Mouse (Mus musculus): Measurements from ENCODE around the gene Espnl. TPM values are rescaled to one million over a fixed set of nuclear protein-coding genes. Genes with fewer than 3 reads are reported as not detected.

Espnl gene
- total RNA-seq, 2 experiments from 2014 or later, result 0.16 to 0.26 TPM

GRCm38 (mm10) chr1:91313251-91313650 lies 8.6 kb upstream of the Espnl start:
- no peak for DNase-seq (ENCODE audit: low spot score in 2 of 2)

- no peak for DNase-seq (ENCODE audit: low spot score in 2 of 2)
Measured at GRCm38 (mm10) chr1:91317656-91318055, 4.2 kb upstream of the Espnl start.

DNA sequence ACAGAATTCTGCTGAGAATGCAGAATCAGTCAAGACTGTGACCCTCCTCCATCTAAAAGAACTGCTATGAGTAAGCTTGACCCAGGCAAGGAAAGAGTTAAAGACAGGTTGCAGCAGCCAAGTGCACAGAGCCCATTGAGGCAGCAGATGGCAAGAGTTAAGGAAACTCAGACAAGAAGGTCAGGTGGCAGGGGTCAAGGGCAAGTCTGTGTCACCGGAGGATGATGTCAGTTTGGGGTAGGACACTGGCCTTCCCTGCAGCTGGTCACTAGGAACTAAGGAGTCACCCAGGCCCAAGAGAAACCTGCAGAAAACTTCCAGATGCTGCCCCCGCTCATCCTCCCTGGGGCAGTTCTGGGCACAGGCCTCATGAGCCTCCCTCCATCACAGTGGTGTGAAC lies 2.8 kb downstream of the Espnl start:
- DNase-seq (ENCODE audit: low spot score in 2 of 2), result no peak

DNA sequence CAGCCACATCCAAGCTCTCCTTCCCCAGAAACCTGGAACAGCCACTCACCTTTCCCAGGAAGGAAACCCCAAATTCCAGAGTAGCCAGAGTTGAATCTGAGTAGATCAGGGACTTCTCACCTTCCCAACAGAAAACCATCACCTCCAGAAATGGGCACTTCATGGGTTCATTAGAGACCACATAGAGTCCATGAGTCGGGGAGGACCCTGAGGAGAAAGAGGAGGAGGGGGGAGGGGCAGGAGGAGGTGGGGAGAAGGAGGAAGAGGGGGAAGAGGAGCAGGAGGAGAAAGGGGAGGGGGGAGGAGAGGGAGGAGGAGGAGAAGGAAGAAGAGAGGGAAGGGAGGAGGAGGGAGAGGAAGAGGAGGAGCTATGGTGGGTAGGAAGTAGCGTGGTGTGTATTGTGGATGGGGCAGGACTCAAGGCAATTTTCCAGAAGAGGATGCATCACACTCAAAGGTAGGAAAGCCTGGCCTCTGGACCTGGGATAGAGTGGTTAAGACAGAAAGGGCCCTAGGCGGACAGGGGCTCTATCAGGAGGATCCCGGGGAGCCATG lies 3.7 kb downstream of the Espnl start:
- DNase-seq (ENCODE audit: low spot score in 2 of 2), result no peak

- DNase-seq (ENCODE audit: low spot score in 2 of 2), result peak; percentile 25 to 56
Measured at GRCm38 (mm10) chr1:91332102-91332501, 10.2 kb downstream of the Espnl start.

DNA sequence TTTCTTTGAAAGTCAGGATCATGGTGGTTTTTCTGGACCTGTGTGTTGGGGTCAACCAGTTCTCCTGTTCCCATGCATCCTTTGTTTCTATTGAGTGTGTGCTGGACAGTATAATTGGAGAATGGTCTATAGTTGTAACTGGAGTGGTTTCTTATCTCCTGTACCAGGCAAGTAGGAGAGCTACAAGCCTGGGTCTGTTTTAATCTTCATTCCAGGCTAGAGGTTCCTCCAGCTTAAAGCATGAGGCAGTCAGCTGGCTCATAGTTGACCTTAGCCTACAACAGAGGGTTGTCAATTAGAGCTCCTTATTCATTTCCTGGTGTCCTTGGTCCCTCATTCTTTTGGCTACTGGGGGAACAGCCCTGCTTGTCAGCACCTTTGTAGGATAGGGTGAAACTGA lies 11.7 kb downstream of the Espnl start:
- no peak for DNase-seq (ENCODE audit: low spot score in 2 of 2)

- DNase-seq (ENCODE audit: low spot score in 2 of 2), result no peak
Measured at GRCm38 (mm10) chr1:91337355-91337754, 15.5 kb downstream of the Espnl start.

DNA sequence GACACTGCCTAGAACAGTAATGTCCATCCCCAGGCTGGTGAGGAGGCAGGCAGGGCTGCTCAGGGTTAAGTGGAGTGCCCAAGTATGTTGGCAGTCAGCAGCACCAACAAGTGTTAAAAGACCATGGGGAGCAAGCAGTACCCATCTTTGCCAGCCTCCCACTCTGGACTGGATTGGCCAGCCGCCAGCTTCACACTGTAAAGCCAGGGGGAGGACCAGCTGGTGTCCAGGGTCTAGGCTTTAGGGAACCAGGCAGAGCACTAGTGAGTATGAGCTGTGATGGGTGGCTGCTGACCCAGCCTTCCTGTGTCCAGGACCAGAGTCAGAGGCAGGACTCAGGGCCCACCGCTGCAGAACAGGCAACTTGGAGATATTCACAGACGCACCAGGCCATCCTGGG lies 22.1 kb downstream of the Espnl start:
- peak; percentile 29 to 38 for DNase-seq (ENCODE audit: low spot score in 2 of 2)

DNA sequence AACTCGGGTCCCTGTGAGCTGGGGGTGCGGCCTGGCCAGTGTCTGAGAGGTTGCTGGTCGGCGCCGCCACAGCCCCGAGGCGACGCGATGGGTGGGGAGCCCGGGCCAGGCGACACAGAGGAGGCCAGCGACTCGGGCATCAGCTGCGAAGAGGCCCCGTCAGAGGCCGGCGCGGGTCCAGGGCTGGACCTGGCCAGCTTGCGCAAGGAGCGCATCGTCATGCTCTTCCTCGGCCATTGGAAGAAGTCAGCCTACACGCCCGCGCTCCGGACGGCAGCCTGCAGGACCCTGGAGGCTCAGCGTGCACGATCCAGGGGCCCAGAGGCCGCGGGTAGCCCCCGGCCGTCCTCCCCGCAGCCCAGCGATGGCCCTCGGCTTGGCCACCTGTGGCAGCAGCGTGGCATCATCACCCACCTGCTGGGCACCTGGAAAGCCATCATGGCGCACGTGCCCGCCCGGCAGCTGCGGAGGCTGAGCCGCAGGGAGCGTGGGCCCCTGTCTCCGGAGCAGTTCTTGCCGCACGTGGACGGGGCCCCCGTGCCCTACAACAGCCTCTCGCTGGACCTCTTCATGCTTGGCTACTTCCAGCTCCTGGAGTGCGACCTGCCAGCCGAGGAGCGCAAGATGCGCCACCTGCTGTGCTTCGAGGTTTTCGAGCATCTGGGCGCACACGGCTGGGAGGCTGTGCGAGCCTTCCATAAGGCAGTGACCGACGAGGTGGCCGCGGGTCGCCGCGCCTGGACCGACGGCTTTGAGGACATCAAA lies 23.2 kb downstream of the Espnl start:
- peak; percentile 17 to 20 for DNase-seq (ENCODE audit: low spot score in 2 of 2)

GRCm38 (mm10) chr1:91346892-91347291 lies 25.0 kb downstream of the Espnl start:
- DNase-seq (ENCODE audit: low spot score in 2 of 2), result peak; percentile 52 to 72

DNA sequence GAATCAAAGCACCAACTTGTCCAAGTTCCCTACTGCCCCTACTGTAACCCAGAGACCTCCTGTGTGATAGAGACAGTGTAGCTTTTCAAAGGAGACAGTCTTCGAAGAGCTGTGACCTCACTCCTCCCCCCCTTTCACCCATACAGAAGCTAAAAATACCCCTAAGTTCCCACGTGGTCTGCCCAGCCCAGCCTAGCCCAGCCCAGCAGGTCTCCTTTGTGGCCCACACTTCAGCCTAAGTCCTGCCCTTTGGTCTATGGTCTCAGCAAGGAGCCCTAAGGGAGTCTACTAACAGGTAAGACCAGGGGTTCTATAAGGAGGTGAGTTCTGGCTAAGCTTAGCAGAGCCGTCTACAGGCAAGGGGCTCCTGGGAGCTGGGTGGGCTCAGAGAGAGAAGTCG lies 29.0 kb downstream of the Espnl start, which contains the start of gene Klhl30:
Gene Klhl30 (plus strand): TSS at position 176 of the 400 bp plus-strand sequence.
- DNase-seq (ENCODE audit: low spot score in 2 of 2), result no peak

DNA sequence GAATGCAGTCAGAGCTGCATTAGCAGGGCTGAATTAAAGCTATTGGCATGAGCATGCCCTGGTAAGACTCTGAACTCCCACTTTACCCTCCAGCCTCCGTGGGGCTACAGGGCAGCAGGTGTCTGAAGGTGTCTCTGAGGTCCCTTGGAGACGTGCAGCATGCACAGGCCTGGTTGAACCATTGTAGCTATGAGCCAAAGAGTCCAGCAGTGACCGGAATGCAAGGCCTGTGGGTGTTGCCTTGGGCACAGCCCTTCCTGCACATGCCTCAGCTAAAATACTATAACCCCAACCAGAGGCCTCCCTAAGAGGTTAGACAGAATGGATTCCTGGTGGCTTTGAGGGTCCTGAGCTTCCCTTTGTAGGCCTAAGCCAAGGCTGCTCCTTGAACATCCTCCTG lies 29.4 kb downstream of the Espnl start:
- no peak for DNase-seq (ENCODE audit: low spot score in 2 of 2)

DNA sequence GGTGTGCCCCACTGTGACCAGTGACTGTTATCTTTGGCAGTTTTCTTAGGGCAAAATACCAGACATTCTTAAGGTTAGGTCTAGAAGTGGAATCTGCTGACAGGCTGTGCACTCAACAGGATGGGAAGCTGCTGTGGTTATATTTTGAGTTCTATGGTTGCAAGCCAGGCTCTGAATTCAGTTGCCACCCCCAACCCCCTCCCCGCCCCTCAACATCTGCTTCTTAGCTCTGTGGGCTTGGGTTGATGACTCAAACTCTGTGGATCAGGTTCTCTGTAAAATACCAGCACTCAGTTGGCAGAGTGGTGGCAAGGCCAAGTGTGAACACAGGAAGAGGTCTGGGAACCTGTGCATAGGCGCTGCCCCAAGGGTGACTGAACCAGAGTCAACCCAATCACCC lies 30.4 kb downstream of the Espnl start:
- peak in 1 of 2 experiments; percentile 29 for DNase-seq (ENCODE audit: low spot score in 2 of 2)

DNA sequence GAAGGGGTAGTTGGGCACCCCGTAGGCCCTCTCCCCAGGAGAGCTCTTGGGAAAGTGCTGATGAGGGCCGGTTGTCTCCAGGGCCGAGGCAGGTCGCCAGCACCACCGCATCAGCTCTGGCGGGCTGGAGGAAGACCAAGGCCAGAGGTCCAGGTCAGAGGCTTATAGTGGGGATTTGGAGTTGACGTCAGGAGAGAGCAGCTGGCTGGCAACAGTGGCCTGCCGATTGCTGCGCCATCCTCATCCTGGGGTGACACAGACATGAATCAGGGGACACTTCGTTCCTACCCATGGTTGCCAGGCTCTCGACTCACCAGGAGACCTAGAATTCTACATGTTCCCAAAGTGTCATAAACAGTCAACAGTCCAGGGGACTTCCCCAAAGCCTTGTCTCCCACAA lies 34.2 kb downstream of the Espnl start:
- no peak for DNase-seq (ENCODE audit: low spot score in 2 of 2)

- DNase-seq (ENCODE audit: low spot score in 2 of 2), result no peak
Measured at GRCm38 (mm10) chr1:91362113-91362512, 40.2 kb downstream of the Espnl start.

DNA sequence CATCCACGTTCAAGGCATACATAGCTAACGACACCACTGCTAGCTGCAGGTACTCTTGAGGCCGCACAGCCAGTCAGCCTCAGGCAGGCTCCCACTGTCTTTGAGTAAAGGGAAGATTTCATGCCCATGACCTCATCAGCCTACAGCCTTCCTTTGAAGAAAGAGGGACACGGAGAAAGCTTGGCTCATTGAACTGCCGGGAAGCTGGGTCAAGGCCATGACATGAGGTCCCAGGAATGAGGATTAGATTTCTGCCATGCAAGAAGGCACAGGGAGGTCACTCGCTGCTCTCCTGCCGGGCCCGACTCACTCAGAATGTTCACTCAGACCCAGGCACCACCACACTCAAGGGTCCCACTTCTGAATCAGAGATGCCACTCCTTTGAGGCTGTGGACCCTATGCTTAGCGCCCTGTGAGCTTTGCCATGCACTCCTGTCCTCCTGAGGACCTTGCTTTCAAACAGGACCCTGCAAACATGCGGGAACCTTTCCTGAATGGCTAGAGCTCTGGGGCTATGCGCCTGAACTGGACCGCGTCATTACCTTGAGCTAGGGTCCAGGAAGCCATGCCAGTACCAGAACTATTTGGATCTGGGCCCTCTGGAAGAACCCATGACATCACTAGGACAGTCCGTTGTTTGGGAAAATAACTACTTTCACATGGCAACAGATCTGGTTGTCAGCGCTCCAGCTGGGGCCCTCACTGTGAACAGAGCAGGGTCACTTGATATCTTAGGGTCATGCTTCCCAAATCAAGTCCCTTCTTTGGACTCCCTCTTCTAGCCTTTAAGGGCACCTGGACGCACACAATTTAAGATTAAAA lies 43.2 kb downstream of the Espnl start:
- DNase-seq (ENCODE audit: low spot score in 2 of 2), result no peak

- no peak for DNase-seq (ENCODE audit: low spot score in 2 of 2)
Measured at GRCm38 (mm10) chr1:91365816-91366214, 43.9 kb downstream of the Espnl start.

DNA sequence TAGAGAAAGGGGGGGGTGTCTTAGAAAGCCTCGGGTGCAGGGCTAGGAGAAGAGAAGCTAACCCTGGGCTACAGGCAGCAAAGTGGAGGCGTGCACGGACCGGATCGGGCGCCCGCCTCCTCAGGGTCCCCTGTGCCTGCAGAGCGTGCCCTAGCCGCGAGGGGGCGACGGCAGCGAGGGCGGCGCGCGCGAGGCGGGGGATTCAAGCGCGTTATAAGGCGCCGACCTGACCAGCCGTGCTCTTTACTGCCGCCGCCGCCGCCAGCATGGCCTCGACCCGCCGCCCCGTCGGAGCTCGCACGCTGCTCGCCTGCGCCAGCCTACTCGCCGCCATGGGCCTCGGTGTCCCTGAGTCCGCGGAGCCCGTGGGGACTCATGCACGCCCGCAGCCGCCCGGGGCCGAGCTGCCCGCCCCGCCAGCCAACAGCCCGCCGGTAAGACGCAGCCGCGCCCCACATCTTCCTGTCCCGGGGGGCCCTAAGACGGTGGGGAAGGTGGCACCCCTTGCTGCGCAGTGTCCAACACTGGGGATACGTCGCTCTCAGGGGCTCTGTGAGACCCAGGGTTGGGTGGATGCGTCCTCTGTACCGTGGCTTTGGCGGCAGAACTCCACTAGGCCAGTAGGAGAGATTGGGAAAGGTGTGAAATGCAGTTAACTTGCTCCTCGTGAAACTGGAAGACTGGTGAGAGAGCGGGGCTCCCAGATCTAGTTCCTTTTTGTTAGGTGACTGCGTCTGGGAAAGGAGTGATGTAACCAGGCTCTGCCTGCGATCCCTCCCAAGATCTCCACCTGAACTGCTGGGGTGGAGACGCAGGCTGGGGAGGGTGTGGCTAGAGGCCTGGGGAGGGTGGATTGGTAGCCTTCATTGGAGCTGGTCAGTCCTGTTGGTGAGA lies 44.6 kb downstream of the Espnl start, which contains the start of gene Erfe:
Gene Erfe (plus strand): TSS at position 216 of the 894 bp plus-strand sequence.
- peak; percentile 37 to 47 for DNase-seq (ENCODE audit: low spot score in 2 of 2)

DNA sequence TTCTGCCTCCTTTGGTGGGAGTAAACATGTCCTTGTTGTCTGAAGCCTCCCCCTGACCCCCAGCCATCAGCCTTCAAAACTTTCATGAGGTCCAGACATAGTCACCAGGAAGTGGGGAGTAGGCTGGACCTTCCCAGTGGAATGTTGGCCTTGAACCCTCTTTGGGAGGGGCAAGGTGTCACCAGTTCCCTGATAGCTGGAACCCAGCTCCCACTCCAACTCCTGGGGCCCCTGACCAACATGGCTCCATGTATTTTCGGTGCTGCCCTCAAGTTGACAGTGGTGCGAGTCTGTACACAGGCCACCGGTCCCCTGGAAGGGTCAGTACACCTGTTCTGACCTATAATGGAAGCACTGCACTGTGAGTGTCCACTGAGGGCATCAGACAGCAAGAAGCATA lies 45.4 kb downstream of the Espnl start:
- no peak for DNase-seq (ENCODE audit: low spot score in 2 of 2)

DNA sequence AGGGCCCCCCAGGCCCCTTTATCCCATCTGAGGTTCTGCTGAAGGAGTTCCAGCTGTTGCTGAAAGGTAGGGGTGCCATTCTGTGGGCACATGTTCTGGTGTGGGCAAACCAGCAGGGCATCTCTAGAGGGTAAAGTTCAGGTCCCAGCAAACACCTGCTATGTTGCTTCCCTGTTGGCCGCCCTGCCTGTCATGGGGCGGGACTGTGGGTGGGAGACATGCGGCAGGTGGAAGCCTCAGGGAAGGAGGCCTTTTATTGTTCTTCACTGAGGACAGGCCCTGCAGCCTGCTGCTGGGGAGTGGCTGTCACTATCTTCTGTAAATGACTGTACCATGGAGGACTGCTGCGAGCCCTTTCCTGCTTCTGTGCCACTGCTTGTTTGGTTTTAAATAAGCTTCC lies 47.5 kb downstream of the Espnl start:
- DNase-seq (ENCODE audit: low spot score in 2 of 2), result no peak

GRCm38 (mm10) chr1:91370055-91370454 lies 48.2 kb downstream of the Espnl start:
- no peak for DNase-seq (ENCODE audit: low spot score in 2 of 2)

Measured in left cerebral cortex, adult 18-20 months (tissue).